Mouse (Mus musculus): ENCODE data around the gene Tsc2.
A peak's percentile ranks its signal among the peaks of the same experiment; 100 is the strongest.
"Not testable (repeated sequence)": the region's sequence is repeated elsewhere in the genome, so short reads cannot be mapped to it uniquely, and the experiment has no call there.

The Tsc2 gene

DNA sequence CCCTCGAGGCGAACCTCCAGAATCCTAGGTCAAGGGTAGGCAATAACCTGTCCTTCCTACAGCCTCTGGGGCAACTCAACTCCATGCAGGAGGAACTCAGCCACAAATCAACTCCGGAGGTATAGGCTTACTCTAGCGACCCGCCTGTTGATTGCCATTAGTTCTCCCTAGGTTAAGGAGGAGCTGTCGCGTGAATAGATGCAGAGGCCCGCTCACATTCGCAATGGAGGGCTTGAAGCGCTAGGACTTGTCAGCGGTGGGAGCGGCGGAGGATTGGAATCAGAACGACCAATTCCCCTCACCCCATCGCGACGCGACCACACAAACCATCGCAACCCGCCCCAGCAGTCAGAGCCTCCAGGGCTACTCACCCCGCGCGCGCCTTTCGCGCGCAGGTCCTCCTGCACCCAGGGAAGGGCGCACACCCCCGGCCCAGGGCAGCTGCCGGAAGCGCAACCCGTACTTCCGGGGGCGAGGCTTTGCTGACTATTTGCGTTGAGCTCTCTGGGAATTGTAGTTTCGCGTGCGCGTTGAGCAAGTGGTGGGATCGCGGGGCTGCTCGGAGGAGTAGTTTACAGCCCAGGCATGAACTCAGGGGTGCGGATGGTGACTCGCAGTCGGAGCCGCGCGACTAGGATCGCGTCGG, at the start of gene Tsc2, which contains the start of gene Nthl1:
Gene Tsc2, minus strand, starts transcription at position 464 of the 646 bp plus-strand sequence.
Gene Nthl1, plus strand, starts transcription at position 514 of the 646 bp plus-strand sequence.
- peak; percentile 88 for DNase-seq (ENCODE audit: inconsistent ontology term)

DNA sequence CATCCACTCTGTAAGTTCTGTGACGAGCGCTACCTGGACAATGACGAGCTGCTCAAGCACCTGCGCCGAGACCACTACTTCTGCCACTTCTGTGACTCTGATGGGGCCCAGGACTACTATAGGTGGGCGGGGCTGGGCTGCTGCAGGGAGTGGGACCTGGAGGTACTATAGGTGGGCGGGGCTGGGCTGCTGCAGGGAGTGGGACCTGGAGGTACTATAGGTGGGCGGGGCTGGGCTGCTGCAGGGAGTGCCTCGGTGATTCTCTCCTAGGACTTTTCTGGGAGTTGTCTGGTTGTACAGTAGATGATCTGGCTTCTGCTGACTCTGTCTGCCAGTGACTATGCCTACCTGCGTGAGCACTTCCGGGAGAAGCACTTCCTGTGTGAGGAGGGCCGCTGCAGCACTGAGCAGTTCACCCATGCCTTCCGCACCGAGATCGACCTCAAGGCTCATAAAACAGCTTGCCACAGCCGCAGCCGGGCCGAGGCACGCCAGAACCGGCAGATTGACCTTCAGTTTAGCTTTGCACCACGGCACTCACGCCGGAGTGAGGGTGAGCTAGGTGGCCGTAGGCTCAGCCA, 45.2 kb upstream of the Tsc2 start:
- DNase-seq (ENCODE audit: inconsistent ontology term) = no peak

DNA sequence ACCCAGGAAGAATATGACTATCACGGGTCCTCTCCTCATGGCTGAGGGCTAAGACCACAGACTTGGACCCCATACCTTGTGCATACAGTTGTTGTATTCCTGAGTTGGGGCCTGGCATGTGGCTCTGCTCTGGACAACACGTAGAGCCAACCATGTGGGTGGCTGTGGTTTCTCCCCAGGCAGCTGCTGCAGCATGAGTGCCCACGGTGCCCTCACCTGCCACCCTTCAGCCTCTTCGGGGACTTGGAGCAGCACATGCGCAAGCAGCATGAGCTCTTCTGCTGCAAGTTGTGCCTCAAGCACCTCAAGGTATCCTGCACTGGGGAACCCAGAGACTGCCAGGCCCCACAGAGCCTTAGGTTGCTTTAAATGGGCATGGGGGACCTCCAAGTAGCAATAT, 44.4 kb upstream of the Tsc2 start:
- no peak for DNase-seq (ENCODE audit: inconsistent ontology term)

DNA sequence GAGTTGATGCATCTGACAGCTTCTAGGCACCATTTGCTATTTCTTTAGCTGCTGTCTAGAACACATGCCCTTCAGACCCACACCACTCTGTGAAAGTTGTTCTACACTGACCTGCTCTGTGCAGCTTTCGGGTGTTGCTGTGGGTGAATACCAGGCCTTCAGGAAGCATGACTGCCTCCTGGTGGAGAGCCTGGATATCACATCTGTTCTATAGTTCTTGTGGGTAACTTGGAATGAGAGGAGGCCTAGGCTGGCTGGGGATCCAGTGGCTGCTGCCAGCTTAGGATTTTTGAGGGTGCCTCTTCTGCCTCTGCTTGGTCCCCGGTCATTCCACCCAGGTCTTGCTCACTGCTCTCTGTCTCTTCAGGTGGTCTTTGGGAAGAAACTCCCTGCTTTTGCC, 43.8 kb upstream of the Tsc2 start:
- DNase-seq (ENCODE audit: inconsistent ontology term) = peak; percentile 30

DNA sequence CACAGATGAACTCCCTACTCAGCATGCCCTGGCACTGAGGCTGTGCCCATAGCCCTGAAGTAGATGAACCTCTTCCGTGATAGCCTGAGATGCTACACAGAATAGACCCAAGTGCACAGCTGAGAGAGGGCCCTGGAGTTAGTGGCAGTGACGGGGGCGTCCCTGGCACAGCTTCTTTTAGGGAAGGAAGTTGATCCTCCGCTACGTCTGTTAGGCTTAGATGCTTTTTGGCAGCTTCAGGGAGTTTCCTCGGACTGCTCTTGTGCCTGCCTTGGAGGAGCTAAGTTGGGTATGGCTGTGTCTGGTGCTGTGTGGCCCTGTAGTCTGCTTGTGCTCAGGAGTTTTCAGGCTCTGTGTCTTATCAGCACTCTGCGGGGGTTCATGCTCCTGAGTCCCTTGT, 41.8 kb upstream of the Tsc2 start:
- DNase-seq (ENCODE audit: inconsistent ontology term) = no peak

DNA sequence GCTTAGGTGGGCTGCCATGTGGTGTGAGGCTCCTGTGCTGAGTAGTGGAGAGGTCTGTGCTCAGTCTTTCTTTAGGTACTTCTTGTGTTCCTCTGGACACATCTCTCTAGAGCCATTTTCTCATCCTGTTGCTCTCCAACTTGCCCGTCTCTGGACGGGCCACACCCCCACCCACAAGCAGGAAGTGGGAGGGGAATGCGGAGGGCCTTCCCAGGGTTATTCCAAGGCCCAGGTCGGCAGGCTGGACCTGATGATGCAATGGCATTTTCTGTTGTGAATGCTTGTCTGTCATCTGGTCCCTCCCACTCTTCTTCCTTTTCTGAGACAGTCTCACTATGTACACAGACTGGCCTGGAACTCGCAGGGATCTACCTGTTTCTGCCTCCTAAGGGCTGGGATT, 39.7 kb upstream of the Tsc2 start:
- peak; percentile 66 for DNase-seq (ENCODE audit: inconsistent ontology term)

DNA sequence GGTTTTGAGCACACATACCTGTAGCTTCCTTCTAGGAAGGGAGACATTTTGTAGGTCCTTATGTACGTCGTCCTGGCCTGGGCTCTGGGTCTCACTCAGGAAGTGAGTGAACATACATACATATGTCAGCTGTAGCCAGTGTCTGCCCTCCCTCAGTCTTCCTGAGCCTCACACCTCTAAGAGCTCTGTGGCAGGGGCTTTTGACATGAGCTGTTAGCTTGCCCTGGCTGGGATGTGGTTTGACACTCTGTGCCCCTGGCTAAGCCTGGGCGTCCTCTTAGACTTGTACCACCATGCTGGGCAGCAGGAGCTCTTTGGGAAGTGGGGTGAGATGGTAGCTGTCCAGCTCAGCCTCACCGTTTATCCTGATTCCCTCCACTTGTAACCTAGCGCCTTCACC, 38.9 kb upstream of the Tsc2 start:
- DNase-seq (ENCODE audit: inconsistent ontology term) = no peak

DNA sequence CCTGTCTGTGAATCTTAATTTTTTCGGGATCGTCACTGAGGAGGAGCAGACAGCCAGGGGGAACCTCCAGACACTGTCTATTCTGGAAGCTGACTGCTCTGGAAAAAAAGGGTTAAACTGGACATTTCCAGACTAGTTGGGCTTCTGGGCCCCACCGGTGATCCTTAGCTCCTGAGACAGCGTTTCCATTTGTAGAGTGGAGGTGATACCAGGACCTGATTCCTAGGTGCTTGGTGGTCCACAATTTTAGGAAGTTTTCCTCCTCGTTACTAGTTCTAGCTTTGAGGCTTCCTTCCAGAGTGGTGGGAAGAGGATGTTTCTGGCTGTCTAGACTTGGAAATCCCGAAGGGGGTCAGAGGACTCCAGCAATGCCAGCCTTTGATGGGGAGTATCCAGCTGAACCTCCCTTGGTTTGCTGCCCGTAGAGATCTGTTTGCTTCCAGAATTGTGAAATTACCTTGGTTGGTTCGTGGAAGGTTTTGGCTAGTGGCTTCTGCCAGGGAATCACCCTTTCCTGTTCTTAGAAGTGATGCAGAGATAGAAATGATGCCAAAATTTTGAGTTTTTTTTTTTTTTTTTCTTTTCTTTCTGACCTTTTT, 37.9 kb upstream of the Tsc2 start:
- no peak for DNase-seq (ENCODE audit: inconsistent ontology term)

DNA sequence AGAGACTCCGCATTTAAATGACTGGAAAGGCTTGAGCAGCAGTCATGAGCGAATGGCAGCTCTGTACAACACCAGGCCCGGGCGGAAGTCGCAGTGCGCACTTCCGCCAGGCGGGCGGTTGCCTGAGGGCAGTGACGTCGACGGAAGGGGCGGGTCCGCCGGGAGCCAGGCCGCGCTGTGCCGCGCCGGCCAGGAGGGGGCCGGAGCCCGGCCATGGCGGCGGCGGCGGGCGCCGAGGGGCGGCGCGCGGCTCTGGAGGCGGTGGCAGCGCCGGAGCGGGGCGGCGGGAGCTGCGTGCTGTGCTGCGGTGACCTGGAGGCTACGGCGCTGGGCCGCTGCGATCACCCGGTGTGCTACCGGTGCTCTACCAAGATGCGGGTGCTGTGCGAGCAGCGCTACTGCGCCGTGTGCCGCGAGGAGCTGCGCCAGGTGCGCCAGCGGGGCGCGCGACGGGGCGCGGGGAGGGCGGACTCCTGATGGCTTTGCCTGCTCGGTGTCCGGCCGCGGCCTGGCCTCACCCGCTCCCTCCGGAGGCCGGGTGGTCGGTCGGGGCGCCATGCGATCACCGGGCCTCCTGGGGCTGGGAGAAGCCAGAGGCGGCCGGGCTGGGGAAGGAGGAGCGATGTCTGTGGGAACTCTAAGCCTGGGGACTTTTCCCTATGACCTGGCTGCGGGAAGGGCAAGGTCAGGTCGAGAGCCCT, 37.3 kb upstream of the Tsc2 start, which contains the start of gene Zfp598:
Gene Zfp598, plus strand, starts transcription at position 143 of the 701 bp plus-strand sequence.
- DNase-seq (ENCODE audit: inconsistent ontology term) = peak; percentile 94

DNA sequence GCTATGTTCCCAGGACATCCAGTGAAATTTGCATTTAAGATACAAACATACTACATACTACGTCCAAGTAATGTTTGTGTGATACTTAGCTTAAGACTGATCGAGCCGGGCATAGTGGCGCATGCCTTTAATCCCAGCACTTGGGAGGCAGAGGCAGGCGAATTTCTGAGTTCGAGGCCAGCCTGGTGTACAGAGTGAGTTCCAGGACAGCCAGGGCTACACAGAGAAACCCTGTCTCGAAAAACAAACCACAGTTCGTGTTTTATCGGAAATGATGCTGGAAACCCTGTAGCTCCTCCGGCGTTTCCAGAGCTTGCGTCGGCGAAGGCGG, 36.7 kb upstream of the Tsc2 start:
- not testable (repeated sequence) for DNase-seq (ENCODE audit: inconsistent ontology term)

DNA sequence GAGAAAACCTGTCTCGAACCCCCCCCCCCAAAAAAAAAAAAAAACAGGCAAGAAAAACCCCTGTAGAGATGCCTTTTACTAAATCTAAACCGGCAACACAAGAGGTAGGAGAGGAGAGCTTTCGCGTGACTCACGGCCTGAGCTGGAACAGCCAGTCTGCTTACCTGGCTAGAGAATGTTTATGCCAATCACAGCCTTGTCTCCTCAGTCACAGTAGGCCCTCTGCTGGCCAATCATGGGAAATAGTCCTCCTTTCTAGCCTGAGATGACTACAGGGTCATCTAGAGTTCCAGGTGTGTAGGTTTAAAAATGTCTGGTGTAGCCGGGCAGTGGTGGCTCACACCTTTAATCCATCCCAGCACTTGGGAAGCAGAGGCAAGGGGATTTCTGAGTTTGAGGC, 35.0 kb upstream of the Tsc2 start:
- DNase-seq (ENCODE audit: inconsistent ontology term) = no peak

DNA sequence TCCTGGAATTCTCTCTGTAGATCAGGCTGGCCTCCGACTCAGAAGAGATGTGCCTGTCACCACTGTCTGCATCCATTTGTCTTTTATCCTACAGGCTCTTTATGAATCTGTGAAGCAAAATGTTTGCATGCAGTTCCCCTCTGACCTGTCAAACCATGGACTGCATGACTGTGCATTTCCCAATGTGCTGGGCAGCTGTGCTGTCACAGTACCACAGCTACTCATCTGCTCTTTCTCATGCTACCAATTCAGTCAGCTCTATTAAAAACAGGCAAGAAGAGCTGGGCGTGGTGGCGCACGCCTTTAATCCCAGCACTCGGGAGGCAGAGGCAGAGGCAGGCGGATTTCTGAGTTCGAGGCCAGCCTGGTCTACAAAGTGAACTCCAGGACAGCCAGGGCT, 34.6 kb upstream of the Tsc2 start:
- not testable (repeated sequence) for DNase-seq (ENCODE audit: inconsistent ontology term)

DNA sequence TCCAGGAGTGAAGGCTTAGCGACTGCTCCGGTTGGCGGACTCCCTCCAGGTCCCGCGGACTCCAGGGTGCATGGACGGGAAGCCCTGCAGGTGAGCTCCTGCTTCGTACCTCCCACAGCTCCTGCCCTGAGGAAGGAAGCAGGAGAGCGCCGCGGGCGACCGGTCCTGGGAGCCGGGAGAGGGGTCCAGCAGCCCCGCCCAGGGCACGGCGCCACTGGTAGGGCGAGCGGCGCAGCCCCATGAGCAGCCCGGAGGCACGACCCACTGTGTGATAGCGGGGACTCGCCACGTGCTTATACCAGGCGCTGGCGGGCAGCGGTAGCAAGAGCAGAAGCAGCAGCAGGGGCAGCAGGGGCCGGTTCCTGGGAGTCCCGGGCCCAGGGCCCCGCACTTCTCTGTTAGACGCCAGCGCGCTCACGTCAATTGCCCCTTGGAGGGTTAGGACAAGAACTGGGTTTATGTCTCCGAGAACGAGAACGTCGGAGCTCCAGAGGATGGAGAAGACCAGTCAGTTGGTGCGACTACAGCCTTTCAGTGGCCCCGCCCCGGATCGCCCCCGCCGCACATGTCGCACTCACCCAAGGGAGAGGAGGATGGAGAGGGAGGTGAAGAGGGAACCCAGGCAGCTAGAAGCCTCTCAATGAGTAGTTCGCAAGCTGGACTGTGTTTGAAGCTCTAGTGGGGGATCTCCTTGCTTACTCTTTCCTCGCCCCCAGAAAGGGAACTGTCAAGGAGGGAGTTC, 25.8 kb upstream of the Tsc2 start, which contains the start of gene Npw:
Gene Npw, minus strand, starts transcription at position 441 of the 742 bp plus-strand sequence.
- peak; percentile 51 for DNase-seq (ENCODE audit: inconsistent ontology term)

DNA sequence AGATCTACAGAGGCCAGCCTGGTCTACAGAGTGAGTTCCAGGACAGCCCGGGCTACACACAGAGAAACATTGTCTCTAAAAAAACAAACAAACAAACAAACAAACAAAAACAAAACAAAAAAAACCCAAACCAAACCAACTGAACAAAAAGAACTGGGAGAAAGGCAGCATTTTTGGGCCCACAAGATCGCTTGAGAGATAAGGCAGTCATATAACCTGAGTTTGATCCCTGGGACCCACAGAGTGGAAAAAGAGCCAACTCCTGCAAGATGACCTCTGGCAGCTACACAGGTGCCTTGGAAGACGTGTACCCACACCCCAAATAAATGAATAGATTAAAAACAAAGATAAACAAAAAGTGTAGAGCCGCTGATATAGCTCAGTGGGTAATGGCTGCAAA, 22.5 kb upstream of the Tsc2 start:
- no peak for DNase-seq (ENCODE audit: inconsistent ontology term)

DNA sequence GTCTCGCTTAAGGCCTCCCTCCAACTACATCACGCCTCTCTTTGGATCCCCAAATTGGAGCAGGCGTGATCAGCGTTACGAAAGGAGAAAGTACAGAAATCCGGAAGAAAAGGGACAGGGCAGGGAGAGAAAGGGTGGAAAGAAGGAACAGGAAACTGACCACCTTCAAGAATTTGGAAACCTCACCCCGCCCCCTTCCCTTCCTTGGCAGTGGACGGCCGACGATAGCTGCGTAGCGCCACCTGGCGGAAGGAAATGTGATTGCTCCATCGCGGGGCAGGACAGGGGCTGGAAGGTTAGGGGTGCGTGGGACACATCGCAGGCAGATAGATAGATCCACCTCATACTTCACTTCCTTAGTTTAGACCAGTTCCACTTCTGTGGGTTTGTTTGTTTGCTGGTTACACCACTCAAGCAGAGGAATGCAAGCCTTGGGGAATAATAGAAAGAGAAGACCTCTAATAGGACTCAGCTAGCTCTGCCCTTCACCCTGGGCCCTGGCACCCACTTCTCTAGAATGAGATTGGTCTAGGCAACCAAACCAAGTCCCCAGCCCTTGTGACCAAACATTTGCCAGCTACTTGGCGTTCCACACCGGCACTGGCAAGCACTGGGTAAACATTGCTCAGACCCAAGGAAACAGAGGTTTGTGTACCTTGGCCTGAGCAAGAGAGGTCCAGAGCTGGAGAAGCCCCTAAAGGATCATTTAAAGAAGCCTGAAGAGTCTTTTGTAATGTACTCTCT, 21.7 kb upstream of the Tsc2 start:
- DNase-seq (ENCODE audit: inconsistent ontology term) = peak; percentile 79

DNA sequence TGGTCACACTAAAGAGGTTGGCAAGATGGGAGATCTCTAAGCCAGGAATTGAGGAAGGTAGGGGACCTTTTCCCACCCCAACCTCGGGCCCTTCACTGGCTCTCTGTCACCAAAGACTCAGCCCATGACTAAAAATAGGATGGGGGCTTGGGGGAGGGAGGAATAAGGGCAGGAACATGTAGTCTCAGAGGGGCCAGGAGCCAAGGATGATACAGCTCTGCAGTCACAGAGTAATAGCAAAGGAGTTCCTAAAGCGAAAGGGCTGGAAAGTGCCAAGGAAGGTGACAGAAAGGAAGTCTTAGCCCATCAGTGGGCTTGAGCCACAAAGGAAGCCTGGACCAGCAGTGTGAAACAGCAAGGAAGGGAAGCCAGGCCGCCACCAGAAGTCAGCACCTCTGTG, 19.4 kb upstream of the Tsc2 start:
- DNase-seq (ENCODE audit: inconsistent ontology term) = no peak

DNA sequence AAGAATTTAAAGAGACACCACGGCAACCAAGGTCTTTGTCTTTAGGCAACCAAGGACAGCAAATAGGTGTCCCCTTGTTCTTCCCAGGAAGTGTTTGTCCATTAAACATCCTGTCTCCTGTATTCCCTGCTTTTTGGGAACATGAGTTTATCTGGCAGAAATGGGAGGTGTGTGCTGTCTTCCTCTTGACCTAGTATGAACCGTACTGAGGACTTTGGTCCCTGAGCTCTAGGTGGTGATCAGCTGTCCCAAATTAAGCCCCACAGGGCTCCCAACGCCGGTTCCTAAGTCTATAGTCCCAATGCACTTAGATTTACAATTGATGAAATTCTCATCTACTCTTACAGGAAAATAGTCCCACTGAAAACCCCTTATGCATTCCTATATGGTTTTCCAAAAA, 18.3 kb upstream of the Tsc2 start:
- DNase-seq (ENCODE audit: inconsistent ontology term) = no peak

DNA sequence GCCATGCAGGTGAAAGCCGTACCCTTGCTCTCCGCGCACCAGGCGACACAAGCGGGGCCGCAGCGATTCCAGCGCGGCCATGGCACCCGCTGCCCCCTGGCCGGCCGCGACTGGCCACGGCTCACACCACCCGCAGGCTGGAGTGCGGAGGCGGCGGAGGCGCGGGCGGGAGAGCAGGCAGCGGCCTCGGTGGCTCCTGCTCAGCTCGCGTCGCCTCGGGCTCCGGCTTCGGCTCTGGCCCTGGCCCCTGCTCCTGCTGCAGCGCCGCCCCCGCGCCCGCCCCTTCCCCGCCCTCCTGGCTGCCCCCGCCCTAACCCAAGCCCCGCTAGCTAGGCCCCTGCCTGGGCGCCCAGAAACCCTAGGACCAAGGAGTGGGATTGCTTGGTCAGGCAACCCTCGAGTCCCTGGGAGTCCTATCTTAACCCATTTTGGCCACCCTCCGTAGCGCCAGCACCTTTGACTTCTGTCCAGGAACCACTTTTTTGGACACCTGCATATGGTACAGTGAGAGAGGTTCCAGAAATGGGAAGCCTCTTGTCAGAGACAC, 17.7 kb upstream of the Tsc2 start, which contains the start of gene Slc9a3r2:
Gene Slc9a3r2, minus strand, starts transcription at position 258 of the 547 bp plus-strand sequence.
- DNase-seq (ENCODE audit: inconsistent ontology term) = peak; percentile 75

DNA sequence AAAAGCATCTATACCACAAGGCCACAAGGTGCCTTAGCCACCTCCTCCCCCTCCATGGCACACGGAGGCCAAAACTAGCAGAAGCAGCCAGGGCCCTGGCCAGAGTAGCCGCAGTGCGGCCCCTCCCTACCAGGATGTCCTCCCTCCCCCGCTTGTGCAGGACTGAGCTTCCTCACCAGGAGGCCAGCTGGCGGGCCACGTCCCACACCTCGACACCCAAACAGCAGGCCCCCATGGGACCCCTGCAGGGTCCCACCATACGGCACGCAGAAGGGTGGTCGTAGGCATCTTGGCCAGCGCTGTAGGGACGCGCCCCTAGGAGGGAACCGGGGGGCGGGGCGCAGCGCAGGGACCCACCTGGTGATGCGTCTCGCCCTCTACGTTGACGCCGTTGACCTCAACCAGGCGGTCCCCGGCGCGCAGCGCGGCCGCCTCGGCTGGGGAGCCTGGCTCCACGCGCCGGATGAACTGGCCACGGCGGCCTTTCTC, 17.2 kb upstream of the Tsc2 start:
- DNase-seq (ENCODE audit: inconsistent ontology term) = peak; percentile 58

DNA sequence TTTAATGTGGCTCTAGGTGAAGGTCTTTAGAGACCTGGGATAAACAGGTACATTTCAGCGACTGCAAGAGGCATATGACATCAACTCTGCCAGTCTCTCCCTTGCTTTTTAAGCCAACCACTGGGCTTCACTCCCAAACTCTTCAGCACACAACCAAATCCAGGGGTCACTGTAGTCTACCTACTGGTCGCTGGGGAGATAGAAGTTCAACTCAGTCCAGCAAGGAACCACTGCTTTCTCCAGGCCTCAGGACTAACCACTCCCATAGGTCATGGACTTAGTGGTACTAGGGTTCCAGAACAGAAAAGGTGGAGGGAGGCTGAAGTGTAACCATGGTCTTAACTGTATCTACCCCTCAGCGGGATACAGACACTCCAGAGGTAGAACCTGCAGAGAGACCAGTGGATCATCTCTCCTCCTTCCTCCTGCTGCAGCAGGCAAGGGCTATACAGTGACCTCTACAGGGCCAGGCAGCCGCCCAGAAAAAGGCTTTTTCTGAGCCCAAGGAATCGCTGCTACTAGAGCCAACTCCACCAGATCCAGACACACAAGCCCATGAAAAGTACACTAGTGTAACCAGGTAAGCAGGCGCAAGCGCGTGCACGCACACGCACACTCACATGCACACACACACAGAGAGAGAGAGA, 16.4 kb upstream of the Tsc2 start:
- no peak for DNase-seq (ENCODE audit: inconsistent ontology term)
